Mouse (Mus musculus) CH12F3 (cell line): ENCODE measurements at regions not wholly inside any gene's neighbourhood (a gene's known extent, or its start where the extent isn't known, plus 50 kb on each side); places are given as distances from the start of the nearest gene placed in this dataset.

Experiments used
- in situ Hi-C: fragments of 300-500 bp; cut with MboI; formaldehyde crosslinking; loops from 2 replicates; pipeline ENCODE4 v1.14.3; 2020; ENCODE audit warnings: low sequenced_read_pairs

DNA sequence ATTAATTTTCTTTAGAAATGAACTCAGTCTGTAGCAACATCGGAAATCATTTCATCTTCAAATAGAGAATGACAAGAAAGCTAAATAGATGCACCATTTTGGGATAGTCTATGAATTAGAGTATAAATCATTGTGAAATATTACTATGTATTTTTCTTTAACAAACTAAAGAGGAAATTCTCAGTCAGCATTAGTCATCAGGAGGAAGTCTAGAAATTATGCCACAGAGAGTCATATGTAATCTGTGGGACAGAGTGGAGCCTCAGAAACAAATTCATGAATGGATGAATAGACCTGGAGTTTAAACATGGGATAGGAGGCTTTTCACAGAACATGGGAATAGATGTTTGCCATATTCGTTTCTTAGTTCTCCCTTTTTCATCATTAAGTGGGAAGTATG is 1459.4 kb upstream of the A1bg start:
- in situ Hi-C loops, result no loop called here

DNA sequence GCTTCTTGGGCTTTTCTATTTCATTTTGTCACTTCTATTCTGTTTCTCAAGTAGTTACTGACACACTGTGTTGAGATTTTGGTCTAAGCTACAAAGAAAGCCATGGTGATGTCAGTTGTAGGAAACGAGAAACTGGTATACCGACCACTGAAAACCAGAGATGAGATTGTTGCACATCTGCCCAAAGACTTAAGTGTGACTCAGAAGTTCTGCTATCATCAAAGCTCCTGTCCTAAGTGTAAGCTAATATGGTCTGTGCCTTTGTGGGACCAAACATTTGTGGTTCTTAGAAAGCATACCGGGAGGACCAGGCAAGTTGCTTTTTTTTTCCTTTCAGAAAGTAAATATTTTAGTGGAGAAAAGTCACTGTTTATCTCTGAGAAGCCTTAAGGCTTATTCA is 1451.8 kb upstream of the A1bg start:
- in situ Hi-C loops, result no loop called here

DNA sequence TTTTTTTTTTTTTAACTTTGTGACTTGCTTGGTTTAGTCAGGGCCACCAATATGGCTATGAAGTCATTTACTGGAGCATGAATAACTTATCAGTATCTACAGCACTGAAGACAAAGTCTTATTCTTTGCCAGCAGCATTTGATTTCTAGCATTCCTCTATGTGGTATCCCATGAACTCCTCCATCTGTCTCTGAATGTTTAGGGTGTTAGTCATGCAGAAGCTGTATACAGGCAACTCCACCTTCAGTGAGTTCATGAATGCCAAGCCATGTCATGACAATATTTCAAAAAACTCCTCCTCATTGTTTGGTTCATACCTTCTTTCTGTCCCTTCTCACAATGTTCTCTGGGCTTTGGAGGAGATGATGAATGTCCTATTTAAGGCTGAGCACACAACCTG is 1438.4 kb upstream of the A1bg start:
- in situ Hi-C loops, result no loop called here

DNA sequence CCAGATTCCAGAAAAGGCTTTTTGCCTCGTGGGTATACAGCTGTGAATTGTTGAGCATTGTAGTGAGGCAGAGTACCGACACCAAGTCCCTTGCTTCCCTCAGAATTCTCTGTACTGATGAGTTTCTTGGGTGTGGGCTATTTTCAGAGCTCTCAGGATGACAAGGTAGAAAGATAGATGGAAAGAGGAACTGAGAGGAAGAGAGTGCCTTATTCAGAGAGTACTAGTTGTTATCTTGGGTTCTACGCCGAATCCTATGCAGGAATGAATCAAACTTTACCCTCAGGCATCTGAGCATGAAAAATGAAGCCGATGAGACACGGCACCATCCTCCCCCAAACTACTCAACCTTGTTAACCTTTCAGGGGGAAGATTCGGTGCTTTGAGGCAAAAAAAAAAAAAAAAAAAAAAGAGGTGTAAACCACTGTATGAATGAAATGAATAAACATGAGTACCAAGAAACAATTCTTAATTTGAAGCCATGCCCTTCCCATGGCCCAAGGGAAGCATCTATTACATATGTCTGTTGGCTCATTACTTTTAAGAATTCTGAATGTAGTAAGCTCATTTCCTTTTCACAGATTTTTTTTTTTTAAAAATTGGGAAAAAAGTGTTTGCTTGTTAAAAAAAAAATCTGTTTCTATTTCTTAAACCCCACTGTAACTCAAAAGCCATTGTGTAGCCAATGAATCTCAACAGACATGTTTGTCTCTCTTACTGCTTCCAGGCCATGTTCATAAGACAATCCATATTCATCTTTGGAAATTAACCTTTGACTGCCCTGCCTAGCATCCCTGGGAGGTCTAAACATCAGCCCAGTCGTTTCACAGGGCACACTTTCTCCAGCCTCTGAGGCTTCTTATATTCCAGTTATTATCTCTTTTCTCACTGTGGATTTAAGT is 1435.8 kb upstream of the A1bg start:
- in situ Hi-C loops, result no loop called here

DNA sequence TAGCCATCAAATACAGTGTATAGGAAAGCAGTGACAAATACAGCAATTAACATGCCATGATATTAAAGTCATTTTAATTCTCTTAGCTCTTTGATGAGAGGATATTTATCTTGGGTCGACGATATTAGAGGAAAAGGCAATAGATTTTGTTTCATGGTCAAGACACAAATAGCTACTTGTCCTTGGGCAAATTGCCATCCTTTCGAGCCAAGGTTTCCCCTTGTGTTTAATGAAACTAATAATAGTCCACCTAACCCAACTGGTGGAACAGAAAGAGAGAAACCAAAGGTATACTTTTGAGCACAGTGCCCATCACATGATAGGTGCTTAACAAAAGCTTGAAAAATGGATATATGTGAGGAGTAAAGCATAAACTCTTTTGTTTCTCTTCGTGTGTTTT is 1431.0 kb upstream of the A1bg start:
- in situ Hi-C loops, result no loop called here

DNA sequence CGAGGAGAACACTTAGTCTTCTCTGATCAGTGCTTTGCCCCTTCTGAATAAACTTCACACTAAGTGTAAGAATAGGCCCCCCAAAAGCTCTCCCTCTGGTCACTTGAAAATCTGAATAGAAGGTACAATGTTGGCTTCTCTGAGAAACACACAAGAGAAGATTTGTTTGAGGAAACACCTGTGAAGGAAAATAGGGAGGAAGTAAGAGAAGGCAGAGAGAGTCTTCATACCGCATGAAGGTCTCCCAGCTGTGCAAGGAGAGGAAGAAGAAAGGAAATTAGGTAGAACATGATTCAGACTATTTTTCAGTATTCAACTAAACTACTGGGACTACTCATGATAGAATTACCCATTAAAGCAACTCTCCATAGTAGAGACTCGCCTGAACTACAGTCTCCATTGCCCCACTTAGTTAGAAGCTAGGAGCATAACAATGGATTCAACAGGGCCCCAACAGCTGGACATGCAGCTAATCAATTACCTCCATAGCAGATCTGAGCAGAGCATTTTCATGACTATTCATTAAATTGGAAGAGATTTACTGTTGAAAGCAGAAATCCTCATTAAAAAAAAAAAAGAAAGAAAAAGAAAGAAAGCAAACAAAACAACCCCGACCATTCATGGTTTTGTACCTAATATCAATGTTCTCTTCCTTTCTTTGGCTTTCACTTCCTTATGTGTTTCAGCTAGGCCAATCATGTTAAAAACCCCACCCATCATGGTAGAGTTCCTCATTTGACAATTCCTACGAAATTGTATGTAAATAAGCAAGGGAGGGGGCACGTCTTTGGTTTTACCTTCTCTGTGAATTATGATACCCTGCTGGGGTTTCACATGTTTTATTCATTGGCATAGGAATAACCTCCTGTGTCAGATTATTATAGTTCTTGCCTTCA is 1428.3 kb upstream of the A1bg start:
- in situ Hi-C loops, result no loop called here

DNA sequence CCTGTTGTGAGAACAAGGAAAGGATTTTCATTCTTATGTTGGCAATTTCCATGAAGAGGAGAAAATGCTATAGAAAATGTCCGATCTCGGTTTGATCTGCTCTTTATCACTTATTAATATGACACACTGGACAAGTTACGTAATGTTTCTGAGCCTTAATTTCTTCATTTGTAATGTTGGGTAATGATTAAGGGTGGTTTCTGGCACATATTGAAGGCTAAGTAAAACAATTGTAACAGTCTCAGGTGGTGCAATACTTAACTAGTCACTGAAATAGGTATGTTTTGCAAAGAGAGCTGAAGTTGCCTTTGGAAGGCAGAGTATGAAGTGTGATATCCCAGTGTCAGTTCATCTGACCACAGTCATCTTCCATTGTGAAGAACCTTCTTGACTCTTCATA is 1427.2 kb upstream of the A1bg start:
- in situ Hi-C loops, result no loop called here

DNA sequence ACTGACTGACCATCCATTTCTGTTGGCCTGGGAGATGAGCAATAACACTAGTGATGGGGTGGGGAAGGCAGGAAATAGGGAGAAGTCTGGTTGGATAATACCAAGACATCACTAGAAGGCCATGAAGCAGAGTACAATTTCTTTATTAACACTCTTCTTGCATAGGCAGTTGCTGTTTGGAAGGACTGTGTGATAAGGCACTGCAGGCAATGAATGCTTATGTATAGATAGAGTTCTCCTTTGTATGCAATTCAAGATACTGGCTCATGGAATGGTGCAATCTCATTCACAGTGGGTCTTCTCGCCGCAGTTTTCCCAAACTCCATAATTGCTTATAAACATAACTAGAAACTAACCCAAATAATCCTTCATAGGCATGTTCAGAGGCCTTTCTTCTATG is 1426.1 kb upstream of the A1bg start:
- in situ Hi-C loops, result no loop called here

DNA sequence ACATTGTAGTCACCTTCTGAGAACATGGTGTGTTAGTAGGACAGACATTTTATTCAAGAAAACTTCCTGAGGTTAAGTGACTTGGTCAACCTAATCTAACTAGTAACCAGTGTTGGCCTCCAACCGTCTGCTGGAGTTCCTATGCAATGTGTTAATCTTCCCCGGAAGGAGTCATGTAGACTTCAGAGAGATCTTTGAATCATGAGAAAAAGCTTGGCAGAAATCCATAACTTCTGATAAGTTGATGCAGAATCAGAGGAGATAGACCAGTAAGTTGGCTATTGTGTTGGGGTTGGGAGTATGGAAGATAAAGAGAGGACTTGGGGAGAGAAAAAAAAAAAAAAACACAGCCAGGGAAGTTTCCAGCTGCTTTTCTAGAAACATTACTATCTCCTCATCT is 1424.9 kb upstream of the A1bg start:
- in situ Hi-C loops, result no loop called here

DNA sequence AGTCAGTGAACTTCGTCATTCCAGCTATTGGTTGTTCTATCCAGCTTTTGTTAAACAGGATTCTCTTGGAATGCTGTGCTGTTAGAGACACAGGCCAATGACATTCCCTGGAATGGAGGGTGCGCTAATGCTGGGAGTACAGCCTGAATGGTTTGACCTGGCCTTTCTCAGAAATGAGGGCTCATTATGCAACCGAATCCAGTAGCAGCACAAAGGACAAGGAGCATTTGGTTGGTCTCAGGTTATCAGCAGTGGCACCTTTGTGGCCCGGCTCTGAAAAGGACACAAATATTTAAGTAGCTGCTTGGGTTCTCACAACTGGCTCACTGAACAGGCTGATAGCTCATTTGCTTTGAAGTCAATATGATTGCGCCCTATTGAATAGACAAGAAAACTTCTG is 1423.1 kb upstream of the A1bg start:
- in situ Hi-C loops, result no loop called here

DNA sequence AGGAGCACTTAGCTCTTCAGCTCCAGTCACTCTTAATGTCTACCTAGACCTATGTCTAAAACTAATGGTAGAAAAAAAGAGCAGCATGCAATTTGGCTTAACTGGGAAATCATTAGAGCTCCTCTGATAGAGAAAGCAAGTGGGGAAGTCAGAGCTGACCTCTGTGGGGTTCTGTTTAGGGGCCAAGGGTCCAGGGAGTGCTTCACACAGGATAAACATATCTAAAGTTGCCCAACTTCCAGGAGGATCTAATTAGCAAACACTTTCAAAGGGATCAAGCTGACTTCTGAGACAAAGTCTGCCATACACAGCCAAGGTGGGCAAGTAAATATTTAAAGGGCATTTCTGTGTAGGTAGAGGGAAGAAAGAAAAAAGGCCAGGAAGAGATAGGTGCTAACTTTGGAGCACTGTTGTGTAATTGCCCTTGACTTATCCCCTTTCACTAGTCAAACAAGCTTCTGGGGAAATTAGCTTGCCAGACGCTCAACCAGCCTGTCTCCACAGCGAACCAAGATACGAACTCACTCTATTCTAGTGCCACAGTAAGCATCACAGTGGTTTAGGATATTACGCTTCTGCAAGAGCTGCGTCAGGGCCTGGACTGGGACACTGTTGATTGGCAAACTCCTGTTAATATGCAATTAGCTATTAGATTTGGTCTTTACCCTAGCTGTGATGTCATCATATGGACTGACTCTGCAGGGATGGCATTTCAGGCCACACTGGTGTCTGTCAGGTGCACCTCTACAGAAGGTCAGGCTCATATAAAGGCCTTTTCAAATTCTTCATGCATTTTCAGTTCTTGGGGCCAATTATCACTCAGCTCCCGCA is 1413.9 kb upstream of the A1bg start:
- in situ Hi-C loops, result no loop called here

DNA sequence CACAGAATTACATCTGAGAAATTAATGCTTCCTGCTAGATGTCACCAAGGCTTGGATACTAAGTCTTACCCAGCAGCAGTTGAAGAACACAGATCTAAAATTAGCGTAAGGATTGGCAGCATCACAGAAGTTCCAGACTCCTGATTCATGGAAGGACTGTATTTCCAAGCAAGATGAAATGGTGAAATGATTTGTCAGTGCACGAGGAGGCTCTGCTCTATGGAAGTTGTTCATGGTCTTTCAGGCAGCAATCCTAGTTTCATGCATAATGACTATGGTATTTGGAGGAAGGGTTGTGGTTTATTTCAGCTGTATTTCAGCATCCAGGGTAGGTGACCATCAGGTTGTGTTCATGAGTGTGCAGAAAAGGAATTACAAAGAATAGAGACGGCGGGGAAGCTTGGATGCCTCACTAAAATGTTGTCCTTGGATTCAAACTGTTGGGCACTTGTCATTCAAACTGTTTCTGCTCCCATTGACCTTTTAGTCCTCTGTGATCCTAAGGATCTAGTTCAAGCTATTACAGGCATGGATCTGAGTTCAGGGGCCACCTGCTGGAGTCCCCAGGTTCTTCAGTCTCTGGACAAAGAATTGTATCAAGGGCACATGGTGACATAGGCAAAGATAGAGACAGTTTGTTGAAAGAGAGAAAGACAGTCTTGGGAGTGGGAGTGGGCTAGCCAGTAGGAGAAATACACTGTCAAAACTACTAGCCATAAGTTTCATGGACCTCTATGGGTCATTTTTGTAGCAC is 1411.6 kb upstream of the A1bg start:
- in situ Hi-C loops, result no loop called here

DNA sequence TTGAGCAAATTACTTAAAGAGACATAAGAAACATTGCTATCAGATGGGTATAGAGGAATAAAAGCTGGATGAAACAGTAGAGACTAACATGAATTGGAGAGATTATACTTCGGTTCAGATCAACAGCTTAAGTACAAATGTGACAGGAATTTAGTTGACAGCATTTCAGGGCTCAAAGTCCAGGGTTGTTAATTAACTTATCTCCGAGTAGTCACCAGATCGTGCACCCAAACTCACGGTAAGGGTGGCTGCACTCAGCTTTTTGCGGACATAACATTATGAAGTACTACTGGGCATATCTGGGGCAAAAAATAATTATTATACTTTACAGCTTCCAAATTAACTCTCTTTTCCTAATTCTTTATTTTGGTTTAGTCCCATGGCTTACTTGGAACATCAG is 1409.3 kb upstream of the A1bg start:
- in situ Hi-C loops, result no loop called here

DNA sequence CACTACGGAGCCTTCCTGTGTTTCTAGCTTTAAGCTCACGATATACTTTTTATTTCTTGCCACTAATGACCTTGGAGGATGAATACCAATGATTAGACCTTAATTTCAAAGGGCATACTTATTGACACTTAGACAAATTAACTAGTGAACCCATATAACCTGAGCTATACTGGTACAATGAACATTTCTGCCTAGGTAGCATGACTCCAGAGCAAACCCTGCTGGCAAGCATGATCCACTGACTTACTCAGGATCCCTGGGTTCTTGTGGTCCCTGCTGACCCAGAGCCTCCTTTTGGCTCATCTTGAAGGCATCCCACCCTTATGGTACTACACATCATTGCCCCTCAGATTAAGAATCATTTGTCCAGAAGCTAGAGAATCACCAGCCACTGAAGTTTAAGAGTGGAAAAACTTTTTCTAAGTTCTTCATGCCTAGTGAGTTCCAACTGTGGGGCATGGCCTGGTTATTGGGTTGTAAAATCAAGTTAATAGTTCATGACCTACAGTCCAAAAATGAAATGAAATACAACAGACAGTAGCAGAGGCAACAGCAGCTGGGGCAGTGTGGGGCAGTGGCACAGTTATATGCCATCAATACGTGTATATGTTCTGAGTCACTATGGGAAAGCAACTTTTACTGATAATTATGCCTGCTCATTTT is 1408.5 kb upstream of the A1bg start:
- in situ Hi-C loops, result no loop called here

DNA sequence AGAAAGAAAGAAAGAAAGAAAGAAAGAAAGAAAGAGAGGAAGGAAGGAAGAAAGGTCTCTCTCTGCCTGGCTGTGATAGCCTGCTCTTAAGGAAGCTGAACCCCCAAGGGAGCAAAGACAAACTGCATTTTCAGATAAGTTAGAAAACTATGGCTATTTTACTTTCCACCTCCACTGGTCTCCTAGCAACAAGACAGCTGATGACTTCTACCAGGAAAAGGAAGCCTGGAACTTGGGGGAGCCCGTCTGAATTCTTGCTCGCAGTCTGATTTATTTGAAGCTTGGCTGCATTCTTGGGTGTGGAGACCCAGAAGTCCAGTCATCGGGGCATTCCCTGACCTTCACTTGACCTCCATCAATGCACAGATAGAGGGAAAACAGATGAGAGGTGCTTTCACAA is 1406.1 kb upstream of the A1bg start:
- in situ Hi-C loops, result no loop called here

DNA sequence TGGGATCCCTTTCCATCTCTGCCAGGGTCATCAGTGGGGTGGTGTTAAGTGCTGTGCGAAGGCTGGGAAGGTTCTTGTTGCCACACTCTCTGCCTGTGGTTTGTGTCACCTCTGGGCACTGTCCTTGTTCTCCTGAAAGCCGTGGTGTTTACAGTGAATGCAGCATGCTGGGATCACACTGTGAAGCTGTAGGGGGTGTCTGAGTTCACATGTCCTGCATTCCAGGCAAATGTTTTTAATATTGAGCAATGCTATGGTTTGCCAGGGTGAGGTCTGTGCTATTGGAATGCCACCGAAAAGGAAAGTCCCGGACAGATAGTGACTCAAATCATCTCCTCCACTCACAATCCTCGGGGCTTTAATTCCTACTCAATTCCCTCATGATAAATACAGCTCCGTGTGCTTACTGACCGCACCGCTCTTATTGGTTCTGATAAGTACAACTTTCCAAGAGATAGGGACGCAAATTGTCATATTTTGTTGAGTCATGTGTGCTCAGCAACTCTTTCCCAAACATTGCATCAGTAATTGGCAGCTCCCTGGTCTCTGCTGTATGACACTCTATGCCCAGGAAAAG is 1405.6 kb upstream of the A1bg start:
- in situ Hi-C loops, result no loop called here

DNA sequence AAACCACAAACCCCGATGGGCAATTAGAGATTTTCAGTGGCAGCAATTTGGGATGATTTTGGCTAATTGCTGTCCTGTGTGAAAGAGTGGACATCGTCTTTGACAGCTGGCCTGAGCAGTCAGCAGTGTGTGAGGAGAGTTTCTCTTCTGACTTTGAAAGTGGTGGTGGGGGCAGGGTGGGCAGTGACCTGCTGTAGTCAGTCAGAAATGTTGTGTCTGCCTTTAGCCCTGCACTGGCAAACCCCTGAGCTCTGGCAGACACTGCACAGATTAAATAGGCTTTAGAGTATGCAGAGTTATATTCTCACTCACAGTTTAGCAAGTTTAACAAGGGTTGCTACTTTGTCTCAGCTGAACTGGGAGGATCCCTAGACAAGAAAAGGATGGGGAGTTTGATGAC is 1404.7 kb upstream of the A1bg start:
- in situ Hi-C loops, result no loop called here

DNA sequence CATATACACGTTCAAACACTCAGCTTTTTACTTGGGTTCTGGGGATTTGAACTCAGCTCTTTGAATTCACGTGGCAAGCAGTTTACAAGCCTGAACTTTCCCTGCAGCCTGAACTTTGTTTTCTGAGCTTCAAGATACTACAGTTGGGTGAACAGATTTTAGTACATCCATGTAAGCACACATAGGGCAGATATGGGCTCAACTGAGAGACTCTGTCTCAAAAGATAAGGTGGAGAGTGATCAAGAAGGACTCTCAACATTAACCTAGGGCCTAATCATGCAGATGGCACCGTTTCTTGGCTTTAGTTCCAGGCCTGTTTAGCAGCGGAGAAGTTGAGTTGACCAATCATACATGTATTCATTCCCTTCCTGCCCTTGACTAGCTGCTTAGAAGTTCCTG is 1403.7 kb upstream of the A1bg start:
- in situ Hi-C loops, result no loop called here

DNA sequence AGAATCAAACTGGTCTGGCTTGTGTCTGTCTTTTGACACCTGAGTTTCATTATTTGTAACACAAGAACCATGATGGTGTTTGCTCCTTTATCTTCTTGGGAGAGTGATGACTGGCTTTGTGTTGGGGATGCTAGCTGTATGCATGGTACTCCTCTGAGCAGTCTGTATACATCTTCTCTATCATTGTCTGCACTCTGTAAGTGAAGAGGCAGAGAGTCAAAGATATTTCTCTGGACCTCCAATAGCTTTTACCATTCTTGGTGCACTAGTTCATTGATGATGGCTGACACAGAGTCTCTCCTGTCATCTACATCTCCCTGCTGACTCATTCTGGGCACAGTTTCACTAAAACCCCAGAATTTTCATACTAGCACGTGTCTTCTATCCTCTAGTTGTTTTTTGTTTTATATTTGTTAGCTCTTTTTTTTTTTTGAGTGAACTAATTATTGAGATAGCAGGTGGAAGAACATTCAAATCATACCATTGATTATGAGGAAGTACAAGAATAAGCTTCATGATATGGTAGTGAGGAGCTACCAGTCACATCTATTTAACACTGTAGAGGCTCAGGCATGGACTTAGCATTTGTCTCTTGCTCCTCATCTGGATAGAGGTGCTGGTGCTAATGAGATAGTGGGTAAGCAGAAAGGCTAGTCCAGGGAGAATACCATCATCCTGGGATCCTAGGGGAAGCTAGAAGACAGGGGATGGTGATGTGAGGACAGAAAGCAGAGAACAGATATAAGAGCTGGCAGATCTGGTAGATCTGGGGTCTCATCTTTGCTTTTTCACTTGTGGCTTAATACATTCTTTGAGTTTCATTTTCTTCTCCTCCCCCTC is 1402.9 kb upstream of the A1bg start:
- in situ Hi-C loops, result no loop called here
